Mouse (Mus musculus) bone marrow macrophage, adult 2 months (primary cell): ENCODE data around the gene Fam110c. TPM values are rescaled to one million over a fixed set of nuclear protein-coding genes. Genes with fewer than 3 reads are reported as not detected.

Experiments used
- H3K27ac ChIP-seq: 2 replicates; pipeline ENCODE4 v1.5.1; 2012; ENCODE audit warnings: low read depth, low read length; ENCODE audit not compliant: insufficient read depth
- H3K4me1 ChIP-seq: 2 replicates; pipeline ENCODE4 v1.6.1; 2012; ENCODE audit warnings: low read length; ENCODE audit not compliant: control insufficient read depth, insufficient read depth
- H3K4me3 ChIP-seq: 2 replicates; pipeline ENCODE4 v1.5.1; 2012; ENCODE audit warnings: mild to moderate bottlenecking, low read length, moderate library complexity; ENCODE audit not compliant: insufficient read depth
- CTCF ChIP-seq: IDR thresholded peaks from 2 replicates; pipeline ENCODE4 v1.5.1; 2012; ENCODE audit warnings: low read depth, mild to moderate bottlenecking, low read length, moderate library complexity
- POLR2A ChIP-seq: IDR thresholded peaks from 2 replicates; pipeline ENCODE4 v1.6.1; 2012; ENCODE audit warnings: mild to moderate bottlenecking, low read depth, low read length, borderline replicate concordance
- polyA plus RNA-seq: library from polyadenylated mRNA; stranded (reverse); fragments of >200 nt; gene quantifications from 2 replicates; pipeline ENCODE4 v1.2.4, GENCODE M21; 2012; ENCODE audit not compliant: missing spikeins, insufficient read depth, insufficient read length

Fam110c gene
- polyA plus RNA-seq, 1 experiment = not detected

- no peak overlapping the region for H3K4me3 ChIP-seq
- no peak overlapping the region for H3K27ac ChIP-seq
- H3K4me1 ChIP-seq = no peaks in the 10 kb centered on the region
- TF ChIP-seq POLR2A = no peak
- TF ChIP-seq CTCF = no peak
Observed at GRCm38 (mm10) chr12:31077020-31077419, 3.4 kb downstream of the Fam110c start.

- no peak overlapping the region for H3K4me3 ChIP-seq
- H3K4me1 ChIP-seq = no peaks in the 10 kb centered on the region
Observed at GRCm38 (mm10) chr12:31078030-31078429, 4.4 kb downstream of the Fam110c start.

GRCm38 (mm10) chr12:31080352-31080751 lies 6.7 kb downstream of the Fam110c start:
- no peak overlapping the region for H3K27ac ChIP-seq

More at GRCm38 (mm10) chr12:31078030-31078429, 4.4 kb downstream of the Fam110c start:
- TF ChIP-seq POLR2A = no peak
- no peak overlapping the region for H3K27ac ChIP-seq

GRCm38 (mm10) chr12:31080890-31081554 lies 7.4 kb downstream of the Fam110c start:
- TF ChIP-seq POLR2A (no peak), CTCF (no peak)
- Histone ChIP-seq H3K27ac (no peak overlapping the region), H3K4me3 (no peak overlapping the region), H3K4me1 (no peaks in the 10 kb centered on the region)

More at GRCm38 (mm10) chr12:31080352-31080751, 6.7 kb downstream of the Fam110c start:
- Histone ChIP-seq H3K4me3 (no peak overlapping the region), H3K4me1 (no peaks in the 10 kb centered on the region)
- TF ChIP-seq POLR2A = no peak

GRCm38 (mm10) chr12:31083007-31083406 lies 9.3 kb downstream of the Fam110c start:
- no peak for TF ChIP-seq POLR2A
- TF ChIP-seq CTCF = no peak
- Histone ChIP-seq H3K27ac (no peak overlapping the region), H3K4me1 (no peaks in the 10 kb centered on the region), H3K4me3 (no peak overlapping the region)

- Histone ChIP-seq H3K27ac (no peak overlapping the region), H3K4me3 (no peak overlapping the region), H3K4me1 (no peaks in the 10 kb centered on the region)
- TF ChIP-seq POLR2A = no peak
- no peak for TF ChIP-seq CTCF
Observed at GRCm38 (mm10) chr12:31083407-31083806, 9.7 kb downstream of the Fam110c start.

- TF ChIP-seq POLR2A (no peak), CTCF (no peak)
- H3K27ac ChIP-seq = no peak overlapping the region
- no peak overlapping the region for H3K4me3 ChIP-seq
- no peaks in the 10 kb centered on the region for H3K4me1 ChIP-seq
Observed at GRCm38 (mm10) chr12:31087060-31087459, 13.4 kb downstream of the Fam110c start.

GRCm38 (mm10) chr12:31090401-31090800 lies 16.7 kb downstream of the Fam110c start:
- TF ChIP-seq POLR2A = no peak
- TF ChIP-seq CTCF = no peak
- Histone ChIP-seq H3K4me3 (no peak overlapping the region), H3K27ac (no peak overlapping the region), H3K4me1 (no peaks in the 10 kb centered on the region)

- H3K27ac ChIP-seq = no peak overlapping the region
- no peaks in the 10 kb centered on the region for H3K4me1 ChIP-seq
- no peak overlapping the region for H3K4me3 ChIP-seq
- TF ChIP-seq CTCF (no peak), POLR2A (no peak)
Observed at GRCm38 (mm10) chr12:31090882-31091640, 17.4 kb downstream of the Fam110c start.

GRCm38 (mm10) chr12:31092481-31092880 lies 18.8 kb downstream of the Fam110c start:
- Histone ChIP-seq H3K27ac (no peak overlapping the region), H3K4me1 (no peaks in the 10 kb centered on the region), H3K4me3 (no peak overlapping the region)
- TF ChIP-seq POLR2A (no peak), CTCF (no peak)
